Mouse (Mus musculus) small intestine, adult 2 months (tissue): ENCODE results near the gene Slc25a35. TPM values are rescaled to one million over a fixed set of nuclear protein-coding genes. Genes with fewer than 3 reads are reported as not detected.
"Not testable (repeated sequence)": the region's sequence is repeated elsewhere in the genome, so short reads cannot be mapped to it uniquely, and the experiment has no call there.

Experiments
- H3K27ac ChIP-seq: fragments of 200-500 bp; 2 replicates; pipeline ENCODE4 v1.5.1; 2012; ENCODE audit warnings: low read depth, low read length, control low read depth, inconsistent platforms; ENCODE audit not compliant: insufficient read depth
- H3K27me3 ChIP-seq: fragments of 200-500 bp; 2 replicates; pipeline ENCODE4 v1.6.1; 2012; ENCODE audit warnings: mild to moderate bottlenecking, moderate library complexity, low read length, inconsistent platforms; ENCODE audit not compliant: control insufficient read depth, insufficient read depth
- H3K36me3 ChIP-seq: fragments of 200-500 bp; 2 replicates; pipeline ENCODE4 v1.6.1; 2012; ENCODE audit warnings: mild to moderate bottlenecking, low read length, control low read depth, inconsistent platforms; ENCODE audit not compliant: control insufficient read depth, insufficient read depth
- H3K4me1 ChIP-seq: fragments of 200-500 bp; 2 replicates; pipeline ENCODE4 v1.6.1; 2012; ENCODE audit warnings: low read length, inconsistent platforms, mixed read lengths; ENCODE audit not compliant: control insufficient read depth, insufficient read depth, insufficient read length
- H3K4me3 ChIP-seq: fragments of 200-500 bp; 2 replicates; pipeline ENCODE4 v1.5.1; 2012; ENCODE audit warnings: low read depth, mild to moderate bottlenecking, control low read depth, inconsistent platforms, low read length, moderate library complexity
- CTCF ChIP-seq: fragments of 200-500 bp; IDR thresholded peaks from 2 replicates; pipeline ENCODE4 v1.5.1; 2012; ENCODE audit warnings: low read depth, mild to moderate bottlenecking, control low read depth, inconsistent platforms, low read length, moderate library complexity, mixed read lengths; ENCODE audit not compliant: insufficient replicate concordance, insufficient read length; ENCODE audit errors: extremely low read depth
- POLR2A ChIP-seq: fragments of 200-500 bp; IDR thresholded peaks from 2 replicates; pipeline ENCODE4 v1.6.1; 2012; ENCODE audit warnings: low read depth, mild to moderate bottlenecking, control low read depth, inconsistent platforms, low read length, moderate library complexity
- WGBS: fragments of 180-500 bp; shearing (Covaris S2); methylation state at CpG from one replicate; pipeline ENCODE4 v1.1.7; 2018; 5-methylcytosine and 5-hydroxymethylcytosine counted together
- polyA plus RNA-seq: library from polyadenylated mRNA; depleted of rRNA; stranded (reverse); fragments of >200 nt; gene quantifications from 2 replicates; pipeline ENCODE4 v1.2.3, GENCODE M21; 2012

Slc25a35 gene
- polyA plus RNA-seq, 1 experiment: 21.5 TPM

GRCm38 (mm10) chr11:69008182-69009121 is 40.5 kb downstream of the Slc25a35 start, which contains the start of gene Pfas:
Gene Pfas, minus strand, starts transcription at chr11:69008460.
- H3K4me3 ChIP-seq: peak within 1 kb of the TSS; percentile 99
- H3K27ac ChIP-seq: peak within 1 kb of the TSS; percentile 13; the same call in 1 of the 2 replicates
- TF ChIP-seq POLR2A (peak; percentile 38; the same call in 1 of the 2 replicates), CTCF (no peak)
- H3K27me3 ChIP-seq: no peaks in the 10 kb centered on the region
- H3K36me3 ChIP-seq: no peaks in the 10 kb centered on the region
- H3K4me1 ChIP-seq: peaks cover 2% of the 10 kb centered on the region; the same call in 1 of the 2 replicates
- WGBS: 9% methylated on average over 38 of the region's 38 CpGs

- Histone ChIP-seq H3K27me3 (no peaks in the 10 kb centered on the region), H3K4me1 (peaks cover 2% of the 10 kb centered on the region; the same call in 1 of the 2 replicates), H3K36me3 (no peaks in the 10 kb centered on the region), H3K4me3 (no peak overlapping the region), H3K27ac (no peak overlapping the region)
- TF ChIP-seq CTCF (no peak), POLR2A (no peak)
- 89% methylated on average over 1 of the region's 1 CpGs for WGBS
These were observed 41.6 kb downstream of the Slc25a35 start for GRCm38 (mm10) chr11:69009508-69009907.

GRCm38 (mm10) chr11:69010400-69011323 is 42.7 kb downstream of the Slc25a35 start:
- 84% methylated on average over 15 of the region's 15 CpGs for WGBS

GRCm38 (mm10) chr11:69011445-69011844 is 43.5 kb downstream of the Slc25a35 start:
- H3K27ac ChIP-seq, H3K4me1 ChIP-seq, H3K27me3 ChIP-seq, H3K36me3 ChIP-seq, H3K4me3 ChIP-seq: not testable (repeated sequence)
- WGBS: 37% methylated on average over 2 of the region's 2 CpGs

More at GRCm38 (mm10) chr11:69010400-69011323, 42.7 kb downstream of the Slc25a35 start:
- no peaks in the 10 kb centered on the region for H3K36me3 ChIP-seq
- H3K4me3 ChIP-seq: no peak overlapping the region
- H3K27me3 ChIP-seq: no peaks in the 10 kb centered on the region
- no peak overlapping the region for H3K27ac ChIP-seq
- peaks cover 2% of the 10 kb centered on the region; the same call in 1 of the 2 replicates for H3K4me1 ChIP-seq
- no peak for TF ChIP-seq POLR2A
- TF ChIP-seq CTCF: no peak

GRCm38 (mm10) chr11:69012071-69012601 is 44.2 kb downstream of the Slc25a35 start:
- Histone ChIP-seq H3K4me1 (peaks cover 2% of the 10 kb centered on the region; the same call in 1 of the 2 replicates), H3K27ac (peak overlapping the region; percentile 87), H3K27me3 (no peaks in the 10 kb centered on the region), H3K4me3 (peak overlapping the region; percentile 82), H3K36me3 (no peaks in the 10 kb centered on the region)
- under 1% methylated on average over 18 of the region's 18 CpGs for WGBS
- TF ChIP-seq POLR2A (peak; percentile 90), CTCF (no peak)

- H3K36me3 ChIP-seq: peaks cover under 1% of the 10 kb centered on the region; the same call in 1 of the 2 replicates
- peak; percentile 82; the same call in 1 of the 2 replicates for TF ChIP-seq CTCF
- peak; percentile 58; the same call in 1 of the 2 replicates for TF ChIP-seq POLR2A
- peak within 1 kb of the TSS; percentile 82 for H3K4me3 ChIP-seq
- H3K4me1 ChIP-seq: peaks cover 2% of the 10 kb centered on the region; the same call in 1 of the 2 replicates
- peak within 1 kb of the TSS; percentile 66 for H3K27ac ChIP-seq
- WGBS: under 1% methylated on average over 38 of the region's 38 CpGs
- no peaks in the 10 kb centered on the region for H3K27me3 ChIP-seq
These were observed 47.9 kb downstream of the Slc25a35 start, which contains the start of gene Ctc1 for GRCm38 (mm10) chr11:69015644-69016441. Gene Ctc1, plus strand, starts transcription at chr11:69015911.
